Mouse (Mus musculus) thymus, adult 2 months (tissue): ENCODE data around the gene Ifnl3. TPM values are rescaled to one million over a fixed set of nuclear protein-coding genes. Genes with fewer than 3 reads are reported as not detected.
"Not testable (repeated sequence)": the region's sequence is repeated elsewhere in the genome, so short reads cannot be mapped to it uniquely, and the experiment has no call there.

Source experiments
- DNase-seq: peaks from one replicate; pipeline ENCODE4 v3.0.0; 2021
- H3K27ac ChIP-seq: fragments of 200-500 bp; 2 replicates; pipeline ENCODE4 v1.5.1; 2012; ENCODE audit warnings: low read length, control low read depth; ENCODE audit not compliant: control insufficient read depth, insufficient read depth
- H3K27me3 ChIP-seq: fragments of 200-500 bp; 2 replicates; pipeline ENCODE4 v1.6.1; 2012; ENCODE audit warnings: mild to moderate bottlenecking, low read length, moderate library complexity, mixed read lengths; ENCODE audit not compliant: control insufficient read depth, insufficient read depth
- H3K36me3 ChIP-seq: fragments of 200-500 bp; 2 replicates; pipeline ENCODE4 v1.6.1; 2012; ENCODE audit warnings: mild to moderate bottlenecking, low read length, moderate library complexity; ENCODE audit not compliant: control insufficient read depth, insufficient read depth
- H3K4me1 ChIP-seq: fragments of 200-500 bp; replicated peaks from 2 replicates; pipeline ENCODE4 v1.6.1; 2012; ENCODE audit warnings: low read length; ENCODE audit not compliant: control insufficient read depth, insufficient read depth
- H3K4me3 ChIP-seq: fragments of 200-500 bp; 2 replicates; pipeline ENCODE4 v1.5.1; 2012; ENCODE audit warnings: mild to moderate bottlenecking, low read length, control low read depth, moderate library complexity; ENCODE audit not compliant: control insufficient read depth, insufficient read depth
- CTCF ChIP-seq: fragments of 200-500 bp; IDR thresholded peaks from 2 replicates; pipeline ENCODE4 v1.5.1; 2012; ENCODE audit warnings: mild to moderate bottlenecking, control low read depth, low read length, moderate library complexity, borderline replicate concordance; ENCODE audit not compliant: control insufficient read depth, poor library complexity, insufficient read depth; ENCODE audit errors: extremely low read depth
- POLR2A ChIP-seq: fragments of 200-500 bp; IDR thresholded peaks from 2 replicates; pipeline ENCODE4 v1.6.1; 2012; ENCODE audit warnings: mild to moderate bottlenecking, low read length, control low read depth, moderate library complexity; ENCODE audit not compliant: control insufficient read depth, poor library complexity, insufficient read depth; ENCODE audit errors: extremely low read depth
- WGBS: fragments of 180-500 bp; shearing (Covaris S2); methylation state at CpG from one replicate; pipeline ENCODE4 v1.1.7; 2018; 5-methylcytosine and 5-hydroxymethylcytosine counted together
- polyA plus RNA-seq: library from polyadenylated mRNA; depleted of rRNA; stranded (reverse); fragments of >200 nt; gene quantifications from 2 replicates; pipeline ENCODE4 v1.2.3, GENCODE M21; 2012

Ifnl3 gene
- polyA plus RNA-seq, 1 experiment: 0.78 TPM

- TF ChIP-seq CTCF: peak; percentile 37; the same call in 1 of the 2 replicates
- no peak for TF ChIP-seq POLR2A
- no peak overlapping the region for H3K27ac ChIP-seq
- 9% methylated on average over 10 of the region's 10 CpGs for WGBS
- no peaks in the 10 kb centered on the region for H3K36me3 ChIP-seq
- no peaks in the 10 kb centered on the region; the same call in 1 of the 2 replicates for H3K27me3 ChIP-seq
- H3K4me1 ChIP-seq: peaks cover 3% of the 10 kb centered on the region; the same call in 1 of the 2 replicates
- DNase-seq: peak; percentile 56
- H3K4me3 ChIP-seq: no peak overlapping the region
Observed at GRCm38 (mm10) chr7:28490410-28490809, 32.2 kb upstream of the Ifnl3 start.

- peaks cover 3% of the 10 kb centered on the region; the same call in 1 of the 2 replicates for H3K4me1 ChIP-seq
- WGBS: 41% methylated on average over 14 of the region's 14 CpGs
- TF ChIP-seq POLR2A: no peak
- TF ChIP-seq CTCF: no peak
- H3K36me3 ChIP-seq: no peaks in the 10 kb centered on the region
- H3K4me3 ChIP-seq: no peak overlapping the region
- H3K27me3 ChIP-seq: no peaks in the 10 kb centered on the region; the same call in 1 of the 2 replicates
- no peak overlapping the region for H3K27ac ChIP-seq
- no peak for DNase-seq
Observed at GRCm38 (mm10) chr7:28490903-28491302, 31.7 kb upstream of the Ifnl3 start.

- TF ChIP-seq CTCF: no peak
- no peak for TF ChIP-seq POLR2A
- Histone ChIP-seq H3K4me1 (peaks cover 3% of the 10 kb centered on the region; the same call in 1 of the 2 replicates), H3K27ac (no peak overlapping the region), H3K4me3 (no peak overlapping the region), H3K27me3 (no peaks in the 10 kb centered on the region; the same call in 1 of the 2 replicates), H3K36me3 (no peaks in the 10 kb centered on the region)
- no peak for DNase-seq
- WGBS: 95% methylated on average over 8 of the region's 8 CpGs
Observed at GRCm38 (mm10) chr7:28492310-28492709, 30.3 kb upstream of the Ifnl3 start.

- 93% methylated on average over 11 of the region's 11 CpGs for WGBS
Observed at GRCm38 (mm10) chr7:28495426-28495825, 27.2 kb upstream of the Ifnl3 start.

GRCm38 (mm10) chr7:28505585-28505984 is 17.1 kb upstream of the Ifnl3 start:
- TF ChIP-seq POLR2A (no peak), CTCF (no peak)
- no peak overlapping the region for H3K4me3 ChIP-seq
- 8% methylated on average over 5 of the region's 5 CpGs for WGBS
- DNase-seq: peak; percentile 16
- no peaks in the 10 kb centered on the region for H3K27me3 ChIP-seq
- no peaks in the 10 kb centered on the region for H3K36me3 ChIP-seq
- H3K4me1 ChIP-seq: no peaks in the 10 kb centered on the region
- H3K27ac ChIP-seq: no peak overlapping the region

More at GRCm38 (mm10) chr7:28495426-28495825, 27.2 kb upstream of the Ifnl3 start:
- Histone ChIP-seq H3K4me1 (peaks cover 3% of the 10 kb centered on the region; the same call in 1 of the 2 replicates), H3K27ac (no peak overlapping the region), H3K27me3 (no peaks in the 10 kb centered on the region), H3K4me3 (no peak overlapping the region), H3K36me3 (no peaks in the 10 kb centered on the region)
- TF ChIP-seq CTCF (no peak), POLR2A (no peak)
- no peak for DNase-seq

- H3K4me3 ChIP-seq, H3K4me1 ChIP-seq, DNase-seq, H3K27me3 ChIP-seq, H3K36me3 ChIP-seq, H3K27ac ChIP-seq: not testable (repeated sequence)
- 100% methylated on average over 2 of the region's 2 CpGs for WGBS
Observed at GRCm38 (mm10) chr7:28509121-28509520, 13.5 kb upstream of the Ifnl3 start.

- not testable (repeated sequence) for H3K36me3 ChIP-seq
Observed at GRCm38 (mm10) chr7:28510405-28510974, 12.1 kb upstream of the Ifnl3 start, which contains the start of gene Ifnl2. Ifnl2 (minus strand) TSS chr7:28510455.

More at GRCm38 (mm10) chr7:28510405-28510974, 12.1 kb upstream of the Ifnl3 start, which contains the start of gene Ifnl2:
- DNase-seq, H3K27ac ChIP-seq, H3K27me3 ChIP-seq, H3K4me3 ChIP-seq, H3K4me1 ChIP-seq: not testable (repeated sequence)
- 60% methylated on average over 8 of the region's 8 CpGs for WGBS
